ENCODE assay signal across 10 mouse cellular contexts in genomic region chr1:173418936-173419621, GRCm38 (mm10). TPM values are rescaled to one million over a fixed set of nuclear protein-coding genes. Genes with fewer than 3 reads are reported as not detected.
A peak's percentile ranks its signal among the peaks of the same experiment; 100 is the strongest.
DNase-seq lines count a peak whose midpoint lies in the region; ATAC-seq and TF ChIP-seq lines count a peak whose summit lies in the region.
"Had no signal": no experiment of that assay in that cellular context is flagged by ENCODE, and none has a peak within 500 bp of the region (broad histone marks: within the 10 kb centered on the region; RNA-seq: fewer than 3 reads in every experiment).

No protein-coding gene starts in this region.

- no peak overlapping the region for H3K27ac ChIP-seq in kidney, adult 2 months (ENCODE audit: insufficient read depth, low read depth, low read length)
- H3K27ac ChIP-seq in macrophage = peak overlapping the region; percentile 84
- no peak overlapping the region for H3K27ac ChIP-seq in hindbrain, embryonic 14.5 days

- TF ChIP-seq POLR2A in kidney, adult 2 months (IDR thresholded peaks at IDR 0.05; ENCODE audit: low read depth, low read length) = no peak

- H3K36me3 ChIP-seq in kidney, adult 2 months (ENCODE audit: control insufficient read depth, insufficient read depth, low read length) = no peaks in the 10 kb centered on the region
- no peaks in the 10 kb centered on the region for H3K36me3 ChIP-seq in macrophage (ENCODE audit: inconsistent target)
- H3K36me3 ChIP-seq in hindbrain, embryonic 14.5 days (replicated peaks; ENCODE audit: control insufficient read depth, insufficient read depth) = no peaks in the 10 kb centered on the region
- H3K36me3 ChIP-seq: G1E had no signal

- H3K9ac ChIP-seq in hindbrain, embryonic 14.5 days = no peak overlapping the region

- peak; percentile 47 for ATAC-seq in inflammation-experienced regulatory T-cells, adult 6 months
- ATAC-seq in hindbrain, embryonic 14.5 days (ENCODE audit: low FRiP score) = no peak

- H3K4me2 ChIP-seq in hindbrain, embryonic 14.5 days (replicated peaks) = no peak overlapping the region

- DNase-seq in kidney, adult 2 months = peak; percentile 8
- no peak for DNase-seq in kidney, adult 8-10 months
- peak; percentile 55 for DNase-seq in CD4-positive, CD25-positive, alpha-beta regulatory T cell, adult 2 months (ENCODE audit: low read depth, low spot score)
- no peak for DNase-seq in hindbrain, embryonic 14.5 days (ENCODE audit: low spot score)
- DNase-seq in cerebellum, adult 9-11 months = no peak
- DNase-seq in ovary, postnatal 36 days (ENCODE audit: low spot score) = no peak
- DNase-seq: spleen, adult 18-20 months had no signal

- TF ChIP-seq CTCF in kidney, adult 2 months (conservative IDR thresholded peaks at IDR 0.05; ENCODE audit: insufficient read depth, insufficient read length, low read depth, low read length) = no peak

- peaks cover 44% of the 10 kb centered on the region for H3K79me2 ChIP-seq in macrophage (ENCODE audit: inconsistent target)

- H3K27me3 ChIP-seq in kidney, adult 2 months (replicated peaks; ENCODE audit: control insufficient read depth, insufficient read depth, low read length) = no peaks in the 10 kb centered on the region
- H3K27me3 ChIP-seq in hindbrain, embryonic 14.5 days (ENCODE audit: control insufficient read depth, insufficient read depth, low read length) = no peaks in the 10 kb centered on the region

- H3K9me3 ChIP-seq in hindbrain, embryonic 14.5 days (ENCODE audit: control insufficient read depth, low read length) = no peaks in the 10 kb centered on the region
- H3K9me3 ChIP-seq: G1E had no signal

- 82% methylated on average over 1 of the region's 1 CpGs for WGBS in kidney, adult 2 months
- WGBS in macrophage (ENCODE audit: missing documents) = 84% methylated on average over 1 of the region's 1 CpGs
- WGBS in hindbrain, embryonic 14.5 days = 86% methylated on average over 1 of the region's 1 CpGs

- no peaks in the 10 kb centered on the region for H3K4me1 ChIP-seq in kidney, adult 2 months (ENCODE audit: control insufficient read depth, insufficient read depth, low read length)
- H3K4me1 ChIP-seq in hindbrain, embryonic 14.5 days (replicated peaks; ENCODE audit: control insufficient read depth, insufficient read depth, low read length) = no peaks in the 10 kb centered on the region

- H3K4me3 ChIP-seq in kidney, adult 2 months (ENCODE audit: insufficient read depth, low read depth, low read length) = no peak overlapping the region
- peak overlapping the region; percentile 73 for H3K4me3 ChIP-seq in macrophage (ENCODE audit: inconsistent target)
- no peak overlapping the region for H3K4me3 ChIP-seq in hindbrain, embryonic 14.5 days (replicated peaks; ENCODE audit: low read length)

RNA-seq across cellular contexts. Expression of gene Cadm3, which starts 51.6 kb away (rescaled TPM):
- polyA plus RNA-seq in kidney, adult 2 months (2012; rRNA removed) = 1.8 and 2.4 TPM in 2 replicates
- under 1 TPM in 1 of 3 experiments, not detected in 2; 0.11 TPM for polyA plus RNA-seq in inflammation-experienced regulatory T-cells, adult 6 months (2017; shearing (Covaris generic))
- under 1 TPM in 1 of 26 experiments, not detected in 25; 0.98 TPM for total RNA-seq in macrophage (2018; cell fraction: chromatin; rRNA removed)
- under 1 TPM in 5 of 26 experiments, not detected in 21; 0.05 to 0.18 (median 0.09) TPM for total RNA-seq in macrophage (2018; cell fraction: cytosol; rRNA removed)
- total RNA-seq in macrophage (2018; cell fraction: nucleus; rRNA removed) = under 1 TPM in 1 of 26 experiments, not detected in 25; 0.55 TPM
- not detected in 3 replicates for polyA plus RNA-seq in macrophage (2018)
- polyA plus RNA-seq in hindbrain, embryonic 14.5 days (2014; fragmentation: Nextera tagmentation; extraction: Ambion mirVana) = 138 and 157 TPM in 2 replicates
- polyA plus RNA-seq: G1E had no signal

Comparison
In these comparisons a context has a peak if more than half of its experiments do, and no peak if none do; other contexts are left out.
1. DNase-seq: peak in kidney, adult 2 months (single experiment) and CD4-positive, CD25-positive, alpha-beta regulatory T cell, adult 2 months (single experiment); none in kidney, adult 8-10 months (0 of 2), hindbrain, embryonic 14.5 days (single experiment), cerebellum, adult 9-11 months (single experiment) and ovary, postnatal 36 days (single experiment).
2. RNA of gene Cadm3, which starts 51.6 kb away (polyA plus RNA-seq): 138 to 157 TPM in hindbrain, embryonic 14.5 days; 1.8 to 2.4 TPM in kidney, adult 2 months, 0.11 TPM in inflammation-experienced regulatory T-cells, adult 6 months and not detected in macrophage; every median in the first group is over 10 times any median in the second.